Mouse (Mus musculus): ENCODE measurements around the gene Spn. TPM values are rescaled to one million over a fixed set of nuclear protein-coding genes. Genes with fewer than 3 reads are reported as not detected.
A peak's percentile ranks its signal among the peaks of the same experiment; 100 is the strongest.
"Not testable (repeated sequence)": the region's sequence is repeated elsewhere in the genome, so short reads cannot be mapped to it uniquely, and the experiment has no call there.

The Spn gene
- under 1 TPM; 0.18 to 0.23 TPM for total RNA-seq (2021)
- long read RNA-seq, experiment 1 = 0 reads
- long read RNA-seq, experiment 2 = 0 reads

DNA sequence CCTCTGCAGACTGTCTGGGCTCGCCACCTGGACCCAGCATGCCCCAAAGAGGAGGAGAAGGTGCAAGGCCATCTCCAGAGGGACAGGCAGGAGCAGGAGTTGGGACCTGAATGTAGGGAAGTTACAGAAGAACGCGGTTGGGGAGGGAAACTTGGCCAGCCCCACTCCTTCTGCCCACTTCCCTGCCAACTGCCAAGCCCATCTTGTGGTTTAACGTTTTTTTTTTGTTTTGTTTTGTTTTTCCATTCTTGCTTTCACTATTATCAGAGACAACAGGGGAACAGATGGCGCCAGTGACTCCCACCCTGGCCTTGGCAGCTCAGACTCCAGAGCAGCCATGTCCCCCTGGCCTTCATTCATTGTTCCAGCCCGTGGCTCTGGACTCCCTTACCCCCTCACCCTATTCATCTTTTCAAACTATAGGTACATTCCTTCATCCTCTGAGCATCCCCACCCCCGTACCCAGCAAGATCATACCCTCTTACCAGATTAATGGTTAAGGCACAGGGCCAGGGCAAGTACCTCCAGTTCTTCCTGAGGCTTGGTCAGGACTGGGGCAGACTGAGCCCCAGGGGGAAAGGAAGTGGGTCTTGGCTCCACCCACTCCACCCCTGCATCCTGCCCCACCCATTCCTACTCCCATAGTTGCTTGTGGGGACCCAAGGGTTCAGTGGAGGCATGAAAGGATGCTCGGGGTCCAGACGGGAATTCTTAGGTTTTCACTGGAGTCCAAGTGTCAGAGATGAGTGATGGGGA, at the start of gene Spn:
Spn (minus strand) TSS at position 562 of the 756 bp plus-strand sequence.
- DNase-seq (ENCODE audit: extremely low spot score in 1 of 2, low spot score in 2 of 2) = no peak
- H3K4me3 ChIP-seq = no peak within 1 kb of the TSS
- intact Hi-C loops (cut with DNase I) = no loop called here
- TF ChIP-seq CTCF (IDR thresholded peaks at IDR 0.05) = no peak
- H3K27ac ChIP-seq = no peak within 1 kb of the TSS

DNA sequence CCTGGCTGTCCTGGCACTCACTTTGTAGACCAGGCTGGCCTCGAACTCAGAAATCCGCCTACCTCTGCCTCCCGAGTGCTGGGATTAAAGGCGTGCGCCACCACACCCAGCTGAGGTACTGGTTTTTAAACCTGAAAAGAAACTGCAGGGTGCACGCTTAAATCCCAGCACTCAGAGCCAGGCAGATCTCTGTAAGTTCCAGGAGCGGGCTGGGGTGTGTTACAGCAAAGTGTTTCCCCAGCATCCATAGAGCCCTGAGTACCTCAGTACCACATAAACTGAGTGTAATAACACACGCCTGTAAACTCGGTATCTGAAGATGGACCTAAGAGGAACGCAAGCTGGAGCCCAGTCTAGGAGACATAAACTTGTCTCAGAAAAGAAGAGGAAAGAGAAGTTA, 49.7 kb upstream of the Spn start:
- Histone ChIP-seq H3K4me3 (no peak overlapping the region), H3K27ac (no peak overlapping the region)
- TF ChIP-seq CTCF (IDR thresholded peaks at IDR 0.05) = no peak
- DNase-seq (ENCODE audit: extremely low spot score in 1 of 2, low spot score in 2 of 2) = no peak
- intact Hi-C loops (cut with DNase I) = loop anchor here (5.0 kb wide), 1 partner anchor 40 kb away; no protein-coding TSS in a partner anchor

DNA sequence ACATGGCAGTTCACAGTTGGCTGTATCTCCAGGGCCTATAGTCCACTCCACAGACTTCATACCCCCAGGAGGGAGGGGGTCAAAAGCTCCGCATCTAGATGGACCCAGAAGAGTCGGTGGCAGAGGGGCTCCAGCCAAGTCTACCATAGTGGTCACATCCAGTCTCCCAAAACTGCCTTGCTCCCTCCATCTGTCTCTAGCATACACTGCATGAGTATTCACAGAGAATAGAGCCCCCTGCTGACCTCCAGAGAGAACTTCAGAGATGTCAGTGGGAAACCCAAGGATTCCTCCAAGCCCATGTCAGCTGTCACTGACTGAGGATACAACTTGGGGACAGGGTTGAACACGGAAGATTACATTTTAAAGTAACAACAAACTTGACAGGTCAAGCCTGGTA, 48.0 kb upstream of the Spn start:
- H3K27ac ChIP-seq = no peak overlapping the region
- DNase-seq (ENCODE audit: extremely low spot score in 1 of 2, low spot score in 2 of 2) = no peak
- peak; percentile 55 for TF ChIP-seq CTCF (IDR thresholded peaks at IDR 0.05)
- no peak overlapping the region for H3K4me3 ChIP-seq
- intact Hi-C loops (cut with DNase I) = loop anchor here (1.0 to 5.0 kb wide), 3 partner anchors 38 to 67 kb away; no protein-coding TSS in a partner anchor

DNA sequence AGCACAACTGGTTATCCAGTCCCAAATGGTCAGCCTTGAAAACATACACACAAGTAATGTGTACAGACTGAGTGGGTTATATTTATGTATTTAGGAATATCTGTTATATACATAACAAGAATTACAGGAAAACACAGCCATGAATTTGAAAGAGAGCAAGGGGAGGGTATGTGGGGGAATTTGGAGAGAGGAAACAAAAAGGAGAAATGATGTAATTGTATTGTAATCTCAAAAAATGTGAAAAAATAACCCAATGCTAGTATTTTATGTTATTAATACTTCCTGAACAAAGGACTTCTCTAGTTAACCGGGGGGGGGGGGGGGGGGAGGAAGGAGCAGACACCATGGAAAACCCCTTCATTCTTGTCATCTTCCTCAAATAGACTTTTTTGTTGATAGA, 47.1 kb upstream of the Spn start:
- Histone ChIP-seq H3K4me3 (no peak overlapping the region), H3K27ac (no peak overlapping the region)
- intact Hi-C loops (cut with DNase I) = loop anchor here (1.0 to 5.0 kb wide), 3 partner anchors 37 to 66 kb away; no protein-coding TSS in a partner anchor
- TF ChIP-seq CTCF (IDR thresholded peaks at IDR 0.05) = no peak
- DNase-seq (ENCODE audit: extremely low spot score in 1 of 2, low spot score in 2 of 2) = no peak

DNA sequence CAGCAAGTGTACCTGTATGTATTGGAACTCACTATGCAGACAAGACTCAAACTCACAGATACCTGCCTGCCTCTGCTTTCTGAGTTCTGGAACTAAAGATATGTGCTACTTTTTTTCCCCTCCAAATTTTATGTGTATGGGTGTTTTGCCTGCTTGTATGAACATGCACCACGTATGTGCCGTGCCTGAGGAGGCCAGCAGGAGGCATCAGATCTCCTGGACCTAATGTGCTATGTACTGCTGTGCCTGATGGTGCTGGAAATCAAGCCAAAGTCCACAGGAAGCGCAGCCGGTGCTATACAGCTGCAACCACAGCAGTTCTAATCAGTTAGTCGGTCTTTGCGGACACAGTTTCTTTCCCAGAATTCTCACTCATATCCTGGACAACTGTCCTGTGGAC, 46.2 kb upstream of the Spn start:
- no peak overlapping the region for H3K4me3 ChIP-seq
- no peak overlapping the region for H3K27ac ChIP-seq
- DNase-seq (ENCODE audit: extremely low spot score in 1 of 2, low spot score in 2 of 2) = no peak
- intact Hi-C loops (cut with DNase I) = loop anchor here (2.0 kb wide), 1 partner anchor 55 kb away; no protein-coding TSS in a partner anchor
- TF ChIP-seq CTCF (IDR thresholded peaks at IDR 0.05) = peak; percentile 20

DNA sequence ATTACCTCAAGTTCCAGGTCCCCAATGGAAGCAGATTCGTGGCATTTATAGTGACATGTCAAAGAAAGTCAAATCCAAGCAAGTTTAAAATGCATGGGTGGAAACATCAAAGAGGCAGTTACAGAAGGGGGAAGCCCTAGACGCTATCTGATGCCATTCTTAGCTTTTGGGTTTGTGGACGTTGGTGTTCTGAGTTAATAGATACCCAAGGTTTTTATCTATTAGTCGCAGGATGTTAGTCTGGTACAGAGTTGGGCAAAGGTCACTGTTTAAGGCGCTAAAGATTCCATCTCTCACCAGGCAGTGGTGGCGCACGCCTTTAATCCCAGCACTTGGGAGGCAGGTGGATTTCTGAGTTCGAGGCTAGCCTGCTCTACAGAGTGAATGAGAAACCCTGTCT, 45.7 kb upstream of the Spn start:
- intact Hi-C loops (cut with DNase I) = no loop called here
- DNase-seq (ENCODE audit: extremely low spot score in 1 of 2, low spot score in 2 of 2) = no peak
- TF ChIP-seq CTCF (IDR thresholded peaks at IDR 0.05) = no peak

DNA sequence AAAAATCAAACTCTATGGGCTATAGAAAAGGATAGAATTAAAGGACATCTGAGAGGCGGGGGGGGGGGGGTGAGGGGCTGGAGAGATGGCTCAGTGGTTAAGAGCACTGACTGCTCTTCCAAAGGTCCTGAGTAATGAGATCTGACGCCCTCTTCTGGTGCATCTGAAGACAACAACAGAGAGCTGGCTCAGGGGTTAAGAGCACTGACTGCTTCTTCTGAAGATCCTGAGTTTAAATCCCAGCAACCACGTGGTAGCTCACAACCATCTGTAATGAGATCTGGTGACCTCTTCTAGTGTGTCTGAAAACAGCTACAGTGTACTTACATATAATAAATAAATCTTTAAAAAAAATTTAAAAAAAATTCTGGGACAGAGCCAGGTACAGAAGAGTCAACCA, 44.1 kb upstream of the Spn start:
- H3K27ac ChIP-seq; H3K4me3 ChIP-seq; DNase-seq (ENCODE audit: extremely low spot score in 1 of 2, low spot score in 2 of 2); intact Hi-C loops (cut with DNase I): not testable (repeated sequence)

More for the DNA sequence above, 45.7 kb upstream of the Spn start:
- Histone ChIP-seq H3K4me3 (no peak overlapping the region), H3K27ac (no peak overlapping the region)

DNA sequence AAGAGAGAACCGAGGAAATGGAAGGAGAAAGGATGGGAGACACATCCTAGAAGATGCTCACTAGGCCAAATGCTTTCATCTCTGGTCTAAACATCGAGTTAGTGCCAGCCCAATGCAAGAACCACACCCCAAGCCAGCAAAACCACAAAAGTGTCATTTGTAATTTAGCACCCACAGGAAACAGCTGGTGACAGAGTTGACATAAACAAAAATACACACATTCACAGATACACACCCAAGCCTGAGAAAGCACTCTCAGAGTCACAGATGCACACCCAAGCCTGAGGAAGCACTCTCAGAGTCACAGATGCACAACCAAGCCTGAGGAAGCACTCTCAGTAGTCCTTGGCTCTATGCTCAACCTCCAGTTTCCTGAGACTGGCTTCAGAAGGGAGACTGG, 43.2 kb upstream of the Spn start:
- TF ChIP-seq CTCF (IDR thresholded peaks at IDR 0.05) = no peak
- no peak overlapping the region for H3K4me3 ChIP-seq
- H3K27ac ChIP-seq = no peak overlapping the region
- intact Hi-C loops (cut with DNase I) = no loop called here
- DNase-seq (ENCODE audit: extremely low spot score in 1 of 2, low spot score in 2 of 2) = no peak

DNA sequence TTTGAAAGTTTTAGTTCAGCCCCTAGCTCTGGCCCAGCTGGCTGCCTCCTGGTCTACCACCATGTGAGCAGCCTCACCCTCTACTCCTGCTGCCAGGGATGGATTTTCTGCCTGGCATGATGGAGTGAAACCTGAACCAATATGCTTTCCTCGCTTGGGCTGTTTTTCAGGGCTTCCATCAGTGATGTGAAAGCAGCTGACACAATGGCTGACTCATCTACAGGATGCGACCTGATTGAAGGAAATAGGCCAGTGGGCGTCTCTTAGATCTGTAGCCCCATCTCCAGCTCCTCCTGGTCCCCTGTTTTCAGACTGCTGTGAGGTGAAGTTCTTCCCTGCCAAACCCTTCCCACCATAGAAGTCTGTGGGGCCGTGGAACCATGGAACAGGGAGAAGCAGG, 39.3 kb upstream of the Spn start:
- no peak for TF ChIP-seq CTCF (IDR thresholded peaks at IDR 0.05)
- H3K4me3 ChIP-seq = no peak overlapping the region
- DNase-seq (ENCODE audit: extremely low spot score in 1 of 2, low spot score in 2 of 2) = no peak
- H3K27ac ChIP-seq = no peak overlapping the region
- intact Hi-C loops (cut with DNase I) = no loop called here

DNA sequence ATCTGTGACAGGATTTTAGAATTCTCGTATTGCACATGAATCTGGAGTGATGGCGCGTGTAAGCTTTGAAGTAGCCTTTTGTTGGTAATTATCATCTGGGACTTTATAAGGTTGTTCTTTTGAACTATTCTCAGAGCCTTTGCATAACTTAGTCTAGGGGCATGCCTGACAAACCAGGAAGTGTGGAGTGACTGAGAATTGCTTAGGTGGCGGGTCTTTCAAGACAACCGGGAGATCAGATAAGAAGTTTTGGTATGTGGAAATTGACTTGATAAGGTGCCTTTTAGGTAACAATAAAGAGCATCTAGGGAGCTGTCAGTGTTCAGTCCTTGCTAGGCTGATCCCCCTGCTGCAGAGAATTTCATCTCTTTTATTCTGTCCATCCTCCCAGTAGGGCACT, 28.9 kb upstream of the Spn start:
- TF ChIP-seq CTCF (IDR thresholded peaks at IDR 0.05) = no peak
- Histone ChIP-seq H3K4me3 (no peak overlapping the region), H3K27ac (no peak overlapping the region)
- intact Hi-C loops (cut with DNase I) = loop anchor here (10.0 kb wide), 1 partner anchor 562 kb away; no protein-coding TSS in a partner anchor
- no peak for DNase-seq (ENCODE audit: extremely low spot score in 1 of 2, low spot score in 2 of 2)

DNA sequence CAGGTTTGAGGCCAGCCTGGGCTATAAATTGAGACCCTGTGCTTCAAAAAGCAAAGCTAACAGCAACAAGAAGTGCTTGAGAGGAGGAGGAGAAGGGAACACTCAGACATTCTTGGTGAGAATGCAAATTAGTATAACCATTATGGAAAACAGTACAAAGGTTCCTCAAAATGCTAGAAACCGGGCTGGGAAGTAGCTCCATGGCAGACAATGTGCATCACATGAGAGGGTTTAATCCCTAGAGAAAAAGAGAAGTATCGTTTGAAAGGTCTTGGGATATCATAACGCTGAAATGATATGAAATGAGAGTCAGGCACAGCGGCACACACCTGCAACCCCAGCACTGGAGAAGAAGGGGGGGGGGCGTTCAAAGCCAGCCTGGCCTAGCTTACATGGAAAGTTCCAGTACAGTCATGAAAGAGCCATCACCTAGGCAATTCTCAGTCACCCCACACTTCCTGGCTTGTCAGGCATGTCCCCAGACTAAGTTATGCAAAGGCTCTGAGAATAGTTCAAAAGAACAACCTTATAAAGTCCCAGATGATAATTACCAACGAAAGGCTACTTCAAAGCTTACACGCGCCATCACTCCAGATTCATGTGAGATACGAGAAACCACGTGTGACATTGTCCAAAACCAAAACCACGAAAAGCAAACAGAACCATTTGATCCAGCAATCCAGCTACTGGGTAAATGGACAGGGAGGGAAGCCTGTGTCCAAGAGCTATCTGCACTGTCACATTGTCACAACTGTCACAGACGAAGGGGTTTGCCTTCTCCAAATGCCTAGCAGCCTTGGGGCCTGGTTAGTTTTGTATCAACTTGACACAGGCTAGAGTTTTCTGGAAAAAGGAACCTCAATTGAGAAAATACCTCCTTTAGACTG, 28.2 kb upstream of the Spn start:
- DNase-seq (ENCODE audit: extremely low spot score in 1 of 2, low spot score in 2 of 2) = no peak
- no peak for TF ChIP-seq CTCF (IDR thresholded peaks at IDR 0.05)
- Histone ChIP-seq H3K4me3 (no peak overlapping the region), H3K27ac (no peak overlapping the region)
- intact Hi-C loops (cut with DNase I) = loop anchor here (10.0 kb wide), 1 partner anchor 561 kb away; no protein-coding TSS in a partner anchor

DNA sequence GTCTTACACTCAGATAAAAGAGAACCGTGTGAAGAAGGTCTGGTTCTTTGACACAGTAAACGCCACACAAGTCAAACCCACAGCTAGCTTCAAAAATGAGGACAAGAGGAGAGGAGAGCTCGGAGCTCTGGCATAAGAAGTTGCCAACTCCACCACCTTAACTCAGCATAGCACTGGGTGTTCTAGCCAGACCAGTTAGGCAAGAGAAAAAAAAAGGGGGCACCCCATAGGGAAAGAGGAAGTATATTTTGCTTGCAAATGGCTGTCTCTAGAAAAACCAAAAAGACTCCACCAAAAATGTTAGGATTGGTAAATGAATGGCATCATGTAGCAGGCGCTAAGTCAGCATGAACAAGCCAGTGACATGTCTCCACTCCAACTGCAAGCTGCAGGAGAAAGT, 26.4 kb upstream of the Spn start:
- no peak for TF ChIP-seq CTCF (IDR thresholded peaks at IDR 0.05)
- no peak overlapping the region for H3K4me3 ChIP-seq
- intact Hi-C loops (cut with DNase I) = loop anchor here (10.0 kb wide), 1 partner anchor 559 kb away; no protein-coding TSS in a partner anchor
- H3K27ac ChIP-seq = no peak overlapping the region
- no peak for DNase-seq (ENCODE audit: extremely low spot score in 1 of 2, low spot score in 2 of 2)
